Mouse (Mus musculus) midbrain, embryonic 16.5 days (tissue): ENCODE results near the gene Retnlb. TPM values are rescaled to one million over a fixed set of nuclear protein-coding genes. Genes with fewer than 3 reads are reported as not detected.

Experiments
- ATAC-seq: fragments of 200-750 bp; cut with Nextera tagmentation; 2 replicates; pipeline ENCODE4 v1.8.0; 2017; ENCODE audit warnings: moderate TSS enrichment
- H3K27ac ChIP-seq: fragments of 300-500 bp; sonication (generic); 2 replicates; pipeline ENCODE4 v1.5.1; 2014; ENCODE audit warnings: mild to moderate bottlenecking, low read length, mixed read lengths
- H3K27me3 ChIP-seq: fragments of 300-500 bp; sonication (generic); 2 replicates; pipeline ENCODE4 v1.6.1; 2014; ENCODE audit warnings: low read depth, low read length, mixed read lengths; ENCODE audit not compliant: control insufficient read depth, insufficient read depth
- H3K36me3 ChIP-seq: fragments of 300-500 bp; sonication (generic); 2 replicates; pipeline ENCODE4 v1.6.1; 2014; ENCODE audit warnings: mild to moderate bottlenecking, low read length, moderate library complexity, mixed read lengths; ENCODE audit not compliant: control insufficient read depth, insufficient read depth
- H3K4me1 ChIP-seq: fragments of 300-500 bp; sonication (generic); 2 replicates; pipeline ENCODE4 v1.6.1; 2014; ENCODE audit warnings: mild to moderate bottlenecking, low read length, mixed read lengths; ENCODE audit not compliant: control insufficient read depth, insufficient read depth
- H3K4me2 ChIP-seq: fragments of 300-500 bp; sonication (generic); 2 replicates; pipeline ENCODE4 v1.6.1; 2014; ENCODE audit warnings: mild to moderate bottlenecking, low read length, mixed read lengths
- H3K4me3 ChIP-seq: fragments of 300-500 bp; sonication (generic); 2 replicates; pipeline ENCODE4 v1.5.1; 2014; ENCODE audit warnings: low read depth, mild to moderate bottlenecking, low read length, moderate library complexity, mixed read lengths
- H3K9ac ChIP-seq: fragments of 300-500 bp; sonication (generic); 2 replicates; pipeline ENCODE4 v1.6.1; 2014; ENCODE audit warnings: low read depth, low read length, mixed read lengths
- H3K9me3 ChIP-seq: fragments of 300-500 bp; sonication (generic); replicated peaks from 2 replicates; pipeline ENCODE4 v1.6.1; 2014; ENCODE audit warnings: mild to moderate bottlenecking, low read length, mixed read lengths; ENCODE audit not compliant: control insufficient read depth, poor library complexity, severe bottlenecking
- WGBS: fragments of 180-500 bp; shearing (Covaris S2); extraction: QIAGEN DNeasy Blood & Tissue Kit; methylation state at CpG from one replicate; pipeline ENCODE4 v1.1.7; 2014; 5-methylcytosine and 5-hydroxymethylcytosine counted together
- polyA plus RNA-seq: library from polyadenylated mRNA; unstranded; fragments of >200 nt; fragmentation: Nextera tagmentation; extraction: Ambion mirVana; gene quantifications from 2 replicates; pipeline ENCODE4 v1.2.1, GENCODE M21; 2015

The Retnlb gene
- polyA plus RNA-seq, result not detected in 2 replicates

DNA sequence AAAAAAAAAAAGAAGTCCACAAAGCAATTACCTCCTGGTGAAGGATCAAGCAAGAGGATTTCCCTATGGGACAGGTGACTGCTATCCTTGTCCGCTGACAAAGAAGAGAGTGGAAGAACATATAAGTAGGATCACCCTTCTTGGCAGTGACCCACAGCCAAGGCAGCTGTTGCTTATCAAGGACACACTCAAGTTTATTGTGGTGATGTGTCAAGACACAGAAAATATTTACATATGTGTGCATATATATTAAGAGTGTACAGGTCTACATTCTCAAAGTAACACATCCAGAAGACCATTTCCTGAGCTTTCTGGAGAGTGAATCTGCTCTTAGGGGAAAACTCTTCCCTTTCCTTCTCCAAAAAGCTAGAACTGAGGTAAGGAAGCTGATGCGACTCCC is at the start of gene Retnlb:
Gene Retnlb (plus strand): TSS at position 162 of the 400 bp plus-strand sequence.
- WGBS, result 96% methylated on average over 2 of the region's 2 CpGs
- no peak within 1 kb of the TSS for H3K9ac ChIP-seq

DNA sequence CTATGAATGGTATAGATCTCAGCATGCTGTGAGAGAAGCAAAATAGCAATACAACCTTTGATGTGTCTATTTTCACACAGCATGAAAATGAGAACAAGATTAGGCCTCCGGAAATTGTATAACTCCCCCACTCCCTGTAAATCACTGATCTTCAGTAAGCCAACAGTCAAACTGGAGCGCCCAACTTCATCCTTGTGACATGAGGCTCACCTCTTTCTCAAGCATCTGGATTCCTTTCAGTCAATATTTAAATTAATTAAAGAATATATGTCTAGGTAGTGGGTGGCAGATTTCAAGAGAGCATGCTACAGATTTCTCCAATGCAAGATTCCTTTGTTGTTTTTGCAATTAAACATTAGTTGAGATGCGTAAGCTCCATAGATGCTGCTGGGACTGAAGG is 47.5 kb upstream of the Retnlb start:
- Histone ChIP-seq H3K27me3 (no peaks in the 10 kb centered on the region), H3K4me1 (no peaks in the 10 kb centered on the region), H3K9me3 (no peaks in the 10 kb centered on the region), H3K4me2 (no peak overlapping the region), H3K36me3 (no peaks in the 10 kb centered on the region), H3K9ac (no peak overlapping the region), H3K4me3 (no peak overlapping the region), H3K27ac (no peak overlapping the region)
- no peak for ATAC-seq
- 88% methylated on average over 3 of the region's 3 CpGs for WGBS

More for the DNA sequence above, at the start of gene Retnlb:
- H3K4me3 ChIP-seq, result no peak within 1 kb of the TSS
- H3K27ac ChIP-seq, result no peak within 1 kb of the TSS
- H3K9me3 ChIP-seq, result no peaks in the 10 kb centered on the region
- H3K4me1 ChIP-seq, result no peaks in the 10 kb centered on the region
- H3K4me2 ChIP-seq, result no peak within 1 kb of the TSS
- H3K36me3 ChIP-seq, result no peaks in the 10 kb centered on the region
- H3K27me3 ChIP-seq, result no peaks in the 10 kb centered on the region
- ATAC-seq, result no peak

DNA sequence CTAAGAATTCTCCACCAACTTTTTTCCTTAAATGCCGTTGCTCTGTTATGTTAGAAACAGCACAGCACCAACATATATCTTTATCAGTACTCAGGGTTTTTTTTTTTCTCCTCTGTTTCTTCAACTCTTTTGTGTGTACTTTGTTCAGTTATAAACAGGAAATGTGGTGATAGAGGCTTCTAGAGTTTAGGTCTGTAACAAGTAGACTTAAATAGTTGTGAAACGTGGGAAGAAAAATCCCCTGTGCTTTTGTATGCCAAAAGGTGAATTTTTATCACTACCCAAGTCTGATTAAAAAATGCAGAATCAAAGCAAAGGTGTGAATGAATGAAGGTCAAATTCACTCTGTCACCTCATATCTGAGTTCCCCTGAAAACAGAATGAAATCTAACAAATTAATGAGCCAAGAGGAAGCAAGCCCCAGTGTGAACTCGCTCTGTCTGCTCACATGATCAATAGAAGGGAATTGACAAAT is 44.6 kb upstream of the Retnlb start, which contains the start of gene Trat1:
Gene Trat1 (minus strand): TSS at position 51 of the 475 bp plus-strand sequence.
- Histone ChIP-seq H3K4me2 (no peak within 1 kb of the TSS), H3K4me1 (no peaks in the 10 kb centered on the region), H3K9ac (no peak within 1 kb of the TSS), H3K27me3 (no peaks in the 10 kb centered on the region), H3K4me3 (no peak within 1 kb of the TSS), H3K27ac (no peak within 1 kb of the TSS), H3K9me3 (no peaks in the 10 kb centered on the region), H3K36me3 (no peaks in the 10 kb centered on the region)
- no peak for ATAC-seq
- WGBS, result 79% methylated on average over 3 of the region's 3 CpGs

DNA sequence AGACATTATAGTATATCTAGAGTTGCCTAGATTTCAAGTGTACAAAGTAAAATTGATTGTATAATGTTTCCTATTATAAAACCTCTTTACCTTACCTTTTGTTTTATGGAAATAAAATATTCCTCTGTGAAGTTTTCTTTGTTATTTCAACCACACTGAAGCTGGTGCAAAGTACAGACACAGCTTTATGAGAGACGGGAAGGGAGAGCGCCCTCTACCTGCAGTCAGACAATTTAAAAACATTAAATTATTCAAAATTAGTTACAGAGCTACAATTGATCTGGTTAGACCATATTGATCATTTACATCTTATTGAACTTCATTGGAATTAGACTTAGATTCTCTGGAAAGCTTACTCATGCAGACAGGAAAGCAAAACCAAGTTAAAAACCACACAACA is 39.4 kb upstream of the Retnlb start:
- no peaks in the 10 kb centered on the region for H3K27me3 ChIP-seq
- H3K36me3 ChIP-seq, result no peaks in the 10 kb centered on the region
- H3K4me1 ChIP-seq, result no peaks in the 10 kb centered on the region
- no peak overlapping the region for H3K4me2 ChIP-seq
- no peaks in the 10 kb centered on the region for H3K9me3 ChIP-seq
- ATAC-seq, result no peak
- 59% methylated on average over 2 of the region's 2 CpGs for WGBS
- no peak overlapping the region for H3K9ac ChIP-seq
- no peak overlapping the region for H3K4me3 ChIP-seq
- no peak overlapping the region for H3K27ac ChIP-seq

DNA sequence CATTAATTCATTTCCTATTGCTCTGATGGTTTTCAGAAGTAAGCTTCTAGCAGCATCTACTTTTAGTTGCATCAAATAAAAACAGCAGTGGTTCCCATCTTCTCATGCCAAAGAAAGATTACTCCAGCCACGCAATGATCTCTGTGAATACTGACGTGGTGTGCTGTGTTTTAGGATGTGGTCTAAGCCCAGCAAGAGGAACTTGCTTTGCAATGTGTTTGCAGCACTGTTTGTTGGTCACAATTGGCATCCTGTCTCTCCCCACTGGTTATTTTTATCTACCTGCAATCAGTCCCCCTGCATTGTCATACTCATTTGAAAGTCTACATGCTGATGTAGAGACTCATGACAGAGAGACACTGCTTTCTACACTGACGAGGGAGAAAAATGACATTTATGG is 30.4 kb upstream of the Retnlb start:
- Histone ChIP-seq H3K36me3 (no peaks in the 10 kb centered on the region), H3K4me2 (no peak overlapping the region), H3K27me3 (no peaks in the 10 kb centered on the region), H3K4me3 (no peak overlapping the region), H3K4me1 (no peaks in the 10 kb centered on the region), H3K27ac (no peak overlapping the region), H3K9me3 (no peaks in the 10 kb centered on the region), H3K9ac (no peak overlapping the region)
- WGBS, result 85% methylated on average over 3 of the region's 3 CpGs
- no peak for ATAC-seq

DNA sequence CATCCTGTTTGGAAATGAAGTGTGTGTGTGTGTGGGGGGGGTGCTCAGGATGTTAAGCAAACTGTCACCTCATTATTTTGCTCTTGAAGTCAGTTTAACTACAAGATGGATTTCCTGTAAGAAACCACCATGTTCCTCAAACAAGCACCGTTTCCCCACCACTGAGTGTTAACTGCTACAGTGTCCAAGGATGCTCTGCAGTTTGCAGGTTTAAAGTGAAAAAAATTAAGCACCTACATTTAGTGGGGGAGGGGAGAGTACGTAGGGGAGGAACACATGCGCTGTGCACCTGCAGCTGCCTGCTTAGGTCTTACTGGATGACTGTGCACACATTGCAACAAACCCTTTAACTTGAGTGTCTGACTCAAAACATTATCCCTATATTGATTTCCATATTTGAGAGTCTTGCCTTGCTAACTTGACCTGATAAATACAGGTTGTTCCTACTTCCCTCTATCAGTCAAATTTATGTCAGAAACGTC is 27.9 kb upstream of the Retnlb start:
- no peaks in the 10 kb centered on the region for H3K27me3 ChIP-seq
- no peak overlapping the region for H3K9ac ChIP-seq
- H3K36me3 ChIP-seq, result no peaks in the 10 kb centered on the region
- H3K4me2 ChIP-seq, result no peak overlapping the region
- H3K4me1 ChIP-seq, result no peaks in the 10 kb centered on the region
- H3K4me3 ChIP-seq, result no peak overlapping the region
- ATAC-seq, result no peak
- 74% methylated on average over 4 of the region's 4 CpGs for WGBS
- H3K27ac ChIP-seq, result no peak overlapping the region
- H3K9me3 ChIP-seq, result no peaks in the 10 kb centered on the region

DNA sequence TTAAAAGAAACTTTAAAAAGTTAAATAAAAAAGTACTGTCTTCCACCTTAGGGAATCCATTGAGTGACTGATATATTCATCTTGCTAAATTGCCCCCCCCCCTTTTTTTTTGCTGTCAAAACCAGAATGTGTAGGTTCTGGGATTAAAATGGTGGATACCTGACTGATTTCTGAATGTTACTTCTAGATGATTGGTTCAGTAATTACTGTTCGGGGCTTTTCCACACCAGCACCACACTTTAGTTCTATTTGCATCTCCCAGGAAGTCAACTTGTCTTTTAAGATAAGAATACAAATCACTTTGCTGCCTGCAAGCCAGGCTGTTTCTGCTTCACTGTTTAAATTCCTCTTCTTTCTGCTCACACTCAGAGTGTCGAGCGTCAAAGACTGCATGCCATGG is 18.4 kb upstream of the Retnlb start:
- no peaks in the 10 kb centered on the region for H3K27me3 ChIP-seq
- WGBS, result 82% methylated on average over 3 of the region's 3 CpGs
- H3K4me2 ChIP-seq, result no peak overlapping the region
- H3K9me3 ChIP-seq, result no peaks in the 10 kb centered on the region
- no peak overlapping the region for H3K27ac ChIP-seq
- no peak overlapping the region for H3K9ac ChIP-seq
- H3K4me1 ChIP-seq, result no peaks in the 10 kb centered on the region
- H3K4me3 ChIP-seq, result no peak overlapping the region
- no peak for ATAC-seq
- H3K36me3 ChIP-seq, result no peaks in the 10 kb centered on the region

DNA sequence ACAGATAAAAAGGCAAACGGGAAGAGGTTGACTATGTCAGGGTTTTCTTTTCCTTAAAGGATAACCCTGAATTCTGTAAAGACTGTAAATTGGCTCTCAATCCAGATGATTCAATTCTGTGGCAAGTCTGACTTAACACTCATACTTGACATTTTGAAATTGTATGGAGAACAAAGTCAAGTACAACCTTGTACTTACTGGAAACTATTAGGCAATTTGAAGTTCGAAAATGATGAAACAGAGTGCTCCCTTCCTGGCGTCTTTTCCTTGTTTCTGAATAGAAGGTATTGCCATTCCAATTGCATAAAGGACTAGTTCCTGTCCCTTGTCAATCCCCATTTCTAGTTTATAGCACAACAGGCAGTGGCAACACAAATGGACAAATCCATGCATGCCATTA is 17.2 kb upstream of the Retnlb start:
- no peak overlapping the region for H3K9ac ChIP-seq
- no peaks in the 10 kb centered on the region for H3K36me3 ChIP-seq
- WGBS, result 81% methylated on average over 3 of the region's 3 CpGs
- H3K27ac ChIP-seq, result no peak overlapping the region
- no peak for ATAC-seq
- H3K9me3 ChIP-seq, result no peaks in the 10 kb centered on the region
- no peak overlapping the region for H3K4me3 ChIP-seq
- no peaks in the 10 kb centered on the region for H3K27me3 ChIP-seq
- no peaks in the 10 kb centered on the region for H3K4me1 ChIP-seq
- H3K4me2 ChIP-seq, result no peak overlapping the region

DNA sequence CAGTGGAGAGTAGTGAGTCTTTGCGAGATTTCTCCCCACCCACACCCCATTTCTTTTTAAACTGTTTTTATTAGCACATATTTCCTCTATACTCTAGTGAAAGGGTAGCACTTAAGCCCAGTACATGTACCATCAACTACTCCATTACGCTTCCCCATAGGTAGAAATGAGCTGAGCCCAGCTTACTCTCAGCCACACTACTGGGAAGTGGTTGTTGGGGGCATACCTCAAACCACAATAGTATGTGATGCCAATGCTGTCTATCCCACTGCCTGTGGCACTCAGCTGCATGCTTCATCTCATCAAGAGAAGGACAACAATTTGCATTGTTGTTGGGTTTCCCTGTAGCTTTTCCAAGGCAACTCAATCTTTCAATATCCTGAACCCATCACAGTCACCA is 15.8 kb upstream of the Retnlb start:
- Histone ChIP-seq H3K4me1 (no peaks in the 10 kb centered on the region), H3K27me3 (no peaks in the 10 kb centered on the region), H3K9me3 (no peaks in the 10 kb centered on the region), H3K4me3 (no peak overlapping the region), H3K9ac (no peak overlapping the region), H3K4me2 (no peak overlapping the region), H3K36me3 (no peaks in the 10 kb centered on the region), H3K27ac (no peak overlapping the region)
- 94% methylated on average over 2 of the region's 2 CpGs for WGBS
- no peak for ATAC-seq
